ENCODE assay signal across 24 mouse cellular contexts in the genomic region with DNA sequence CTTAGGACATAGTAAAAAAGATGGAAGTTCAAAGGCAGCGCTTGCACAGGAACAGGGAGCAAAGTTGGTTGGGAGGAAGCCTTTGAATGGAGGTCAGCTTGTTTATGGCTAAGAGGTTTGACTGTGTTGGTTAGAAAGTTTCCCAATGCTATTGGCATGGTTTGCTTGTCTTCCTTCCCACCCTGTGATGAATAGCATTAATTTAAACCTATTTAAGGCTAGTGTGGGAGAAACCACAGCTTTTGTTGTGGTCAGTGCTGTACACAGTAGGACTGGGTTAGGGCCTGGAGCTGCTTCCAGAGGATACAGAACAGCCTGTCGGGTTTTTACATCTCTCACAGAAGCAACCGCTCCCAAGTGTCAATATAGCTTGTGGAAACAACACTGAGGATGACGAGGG. TPM values are rescaled to one million over a fixed set of nuclear protein-coding genes. Genes with fewer than 3 reads are reported as not detected.
DNase-seq lines count a peak whose midpoint lies in the region; ATAC-seq and TF ChIP-seq lines count a peak whose summit lies in the region.
"Had no signal": no experiment of that assay in that cellular context is flagged by ENCODE, and none has a peak within 500 bp of the region (broad histone marks: within the 10 kb centered on the region; RNA-seq: fewer than 3 reads in every experiment).

No protein-coding gene starts in this region.

- H3K27me3 ChIP-seq in forebrain, embryonic 13.5 days, result no peaks in the 10 kb centered on the region
- peaks cover 75% of the 10 kb centered on the region for H3K27me3 ChIP-seq in forebrain, embryonic 10.5 days (ENCODE audit: poor library complexity, severe bottlenecking)
- no peaks in the 10 kb centered on the region for H3K27me3 ChIP-seq in heart, embryonic 15.5 days
- H3K27me3 ChIP-seq in hindbrain, postnatal 0 days (ENCODE audit: insufficient read depth, low read length), result no peaks in the 10 kb centered on the region
- no peaks in the 10 kb centered on the region for H3K27me3 ChIP-seq in hindbrain, embryonic 12.5 days
- H3K27me3 ChIP-seq: heart, embryonic 13.5 days; limb, embryonic 15.5 days; stomach, embryonic 15.5 days had no signal

- H3K4me2 ChIP-seq in forebrain, embryonic 13.5 days, result peak overlapping the region; percentile 33
- H3K4me2 ChIP-seq in heart, embryonic 15.5 days, result no peak overlapping the region
- H3K4me2 ChIP-seq in hindbrain, postnatal 0 days (ENCODE audit: low read depth, low read length), result peak overlapping the region; percentile 0; the same call in 1 of the 2 replicates
- H3K4me2 ChIP-seq in hindbrain, embryonic 12.5 days (replicated peaks), result no peak overlapping the region
- H3K4me2 ChIP-seq: heart, embryonic 13.5 days; kidney, embryonic 15.5 days; limb, embryonic 15.5 days; lung, embryonic 14.5 days; midbrain, embryonic 15.5 days; stomach, embryonic 15.5 days had no signal

- intact Hi-C loops in heart, postnatal 14 days (cut with DNase I), result no loop called here

- peaks cover 77% of the 10 kb centered on the region for H3K4me1 ChIP-seq in forebrain, embryonic 13.5 days
- no peaks in the 10 kb centered on the region; the same call in 1 of the 2 replicates for H3K4me1 ChIP-seq in forebrain, embryonic 10.5 days
- H3K4me1 ChIP-seq in heart, embryonic 15.5 days (replicated peaks), result peaks cover 33% of the 10 kb centered on the region
- H3K4me1 ChIP-seq in hindbrain, postnatal 0 days (ENCODE audit: insufficient read depth, low read length), result peaks cover 5% of the 10 kb centered on the region; the same call in 1 of the 2 replicates
- peaks cover 5% of the 10 kb centered on the region for H3K4me1 ChIP-seq in hindbrain, embryonic 12.5 days

- H3K9me3 ChIP-seq in forebrain, embryonic 13.5 days (replicated peaks), result no peaks in the 10 kb centered on the region
- peaks cover under 1% of the 10 kb centered on the region for H3K9me3 ChIP-seq in forebrain, embryonic 10.5 days
- no peaks in the 10 kb centered on the region for H3K9me3 ChIP-seq in heart, embryonic 15.5 days (replicated peaks)
- no peaks in the 10 kb centered on the region for H3K9me3 ChIP-seq in hindbrain, postnatal 0 days (ENCODE audit: low read length)
- no peaks in the 10 kb centered on the region for H3K9me3 ChIP-seq in hindbrain, embryonic 12.5 days (replicated peaks)
- H3K9me3 ChIP-seq: heart, embryonic 13.5 days; kidney, embryonic 15.5 days; limb, embryonic 15.5 days; midbrain, embryonic 15.5 days; stomach, embryonic 15.5 days had no signal

- no peak for TF ChIP-seq CTCF in hindbrain, postnatal 0 days (IDR thresholded peaks at IDR 0.05; ENCODE audit: low read depth)

- no peak for DNase-seq in forebrain, embryonic 10.5 days (ENCODE audit: extremely low spot score, low spot score)
- DNase-seq in heart, postnatal 14 days, result no peak
- no peak for DNase-seq in hindbrain, postnatal 0 days (ENCODE audit: low spot score)
- peak; percentile 24 for DNase-seq in 416B (ENCODE audit: low read depth)
- no peak for DNase-seq in urinary bladder, postnatal 25 days (ENCODE audit: low spot score)
- DNase-seq: adrenal gland, postnatal 25 days; kidney, adult 11 months; kidney, postnatal 36 days; left cerebral cortex, postnatal 4 days; lung, embryonic 14.5 days; lung, postnatal 4 days; thymus, postnatal 25 days had no signal

- peak overlapping the region; percentile 30; the same call in 1 of the 2 replicates for H3K9ac ChIP-seq in forebrain, embryonic 13.5 days
- H3K9ac ChIP-seq in heart, embryonic 15.5 days, result no peak overlapping the region
- no peak overlapping the region for H3K9ac ChIP-seq in hindbrain, postnatal 0 days (replicated peaks; ENCODE audit: low read length)
- no peak overlapping the region for H3K9ac ChIP-seq in hindbrain, embryonic 12.5 days
- H3K9ac ChIP-seq: heart, embryonic 13.5 days; kidney, embryonic 15.5 days; limb, embryonic 15.5 days; liver, embryonic 14.5 days; lung, embryonic 14.5 days; midbrain, embryonic 15.5 days; stomach, embryonic 15.5 days had no signal

- ATAC-seq in forebrain, embryonic 13.5 days, result no peak
- ATAC-seq in heart, embryonic 15.5 days (replicated peaks; ENCODE audit: insufficient number of reproducible peaks, insufficient read depth, low FRiP score, low read depth), result no peak
- no peak for ATAC-seq in hindbrain, postnatal 0 days
- ATAC-seq in hindbrain, embryonic 12.5 days (ENCODE audit: low FRiP score), result no peak
- ATAC-seq: CD4-positive, CD25-positive, alpha-beta regulatory T cell, adult 4 months; midbrain, embryonic 15.5 days had no signal

- peak overlapping the region; percentile 68 for H3K27ac ChIP-seq in forebrain, embryonic 13.5 days
- no peak overlapping the region for H3K27ac ChIP-seq in forebrain, embryonic 10.5 days
- H3K27ac ChIP-seq in heart, embryonic 15.5 days, result peak overlapping the region; percentile 16
- H3K27ac ChIP-seq in hindbrain, postnatal 0 days, result peak overlapping the region; percentile 34; the same call in 1 of the 2 replicates
- no peak overlapping the region for H3K27ac ChIP-seq in hindbrain, embryonic 12.5 days
- H3K27ac ChIP-seq: kidney, embryonic 15.5 days; limb, embryonic 15.5 days; liver, embryonic 14.5 days; midbrain, embryonic 15.5 days; stomach, embryonic 15.5 days had no signal

- WGBS in forebrain, embryonic 13.5 days, result 43% methylated on average over 4 of the region's 4 CpGs
- WGBS in forebrain, embryonic 10.5 days, result 77% methylated on average over 4 of the region's 4 CpGs
- WGBS in heart, embryonic 15.5 days, result 68% methylated on average over 4 of the region's 4 CpGs
- whole genome bisulfite sequencing in hindbrain, postnatal 0 days, result 45% methylated on average over 4 of the region's 4 CpGs
- WGBS in hindbrain, embryonic 12.5 days, result 58% methylated on average over 4 of the region's 4 CpGs

- H3K36me3 ChIP-seq in forebrain, embryonic 13.5 days (ENCODE audit: poor library complexity, severe bottlenecking), result peaks cover 26% of the 10 kb centered on the region
- H3K36me3 ChIP-seq in forebrain, embryonic 10.5 days (replicated peaks), result peaks cover 23% of the 10 kb centered on the region
- H3K36me3 ChIP-seq in heart, embryonic 15.5 days, result peaks cover 25% of the 10 kb centered on the region
- peaks cover 3% of the 10 kb centered on the region; the same call in 1 of the 2 replicates for H3K36me3 ChIP-seq in hindbrain, postnatal 0 days (ENCODE audit: insufficient read depth, low read length)
- peaks cover 1% of the 10 kb centered on the region for H3K36me3 ChIP-seq in hindbrain, embryonic 12.5 days
- H3K36me3 ChIP-seq: midbrain, embryonic 15.5 days had no signal

- H3K4me3 ChIP-seq in forebrain, embryonic 13.5 days, result no peak overlapping the region
- no peak overlapping the region for H3K4me3 ChIP-seq in forebrain, embryonic 10.5 days
- no peak overlapping the region for H3K4me3 ChIP-seq in heart, embryonic 15.5 days
- H3K4me3 ChIP-seq in hindbrain, postnatal 0 days (ENCODE audit: low read length), result no peak overlapping the region
- H3K4me3 ChIP-seq in hindbrain, embryonic 12.5 days, result no peak overlapping the region
- H3K4me3 ChIP-seq: heart, embryonic 13.5 days; kidney, embryonic 15.5 days; limb, embryonic 15.5 days; midbrain, embryonic 15.5 days; stomach, embryonic 15.5 days had no signal

RNA-seq across cellular contexts. Expression of gene E130114P18Rik, which starts 10.7 kb away (rescaled TPM):
- 64.7 and 71.1 TPM in 2 replicates for polyA plus RNA-seq in forebrain, embryonic 13.5 days (2015; fragmentation: Nextera tagmentation; extraction: Ambion mirVana)
- polyA plus RNA-seq in forebrain, embryonic 10.5 days (2016; fragmentation: Nextera tagmentation; extraction: Ambion mirVana), result 14.3 and 21.3 TPM in 2 replicates
- polyA plus RNA-seq in heart, embryonic 15.5 days (2015; fragmentation: Nextera tagmentation; extraction: Ambion mirVana), result 0.25 and 0.30 TPM in 2 replicates
- total RNA-seq in heart, postnatal 14 days (2021), result not detected
- 17.1 and 22.3 TPM in 2 replicates for total RNA-seq in hindbrain, postnatal 0 days (2014; rRNA removed)
- polyA plus RNA-seq in hindbrain, postnatal 0 days (2015; fragmentation: Nextera tagmentation; extraction: Ambion mirVana), result 31.6 and 37.8 TPM in 2 replicates
- polyA plus RNA-seq in hindbrain, embryonic 12.5 days (2016; fragmentation: Nextera tagmentation; extraction: Ambion mirVana), result 28.0 and 28.2 TPM in 2 replicates
- total RNA-seq: megakaryocyte-erythroid progenitor cell, adult 5-6 weeks; neutrophil, adult 5-6 weeks had no signal
- polyA plus RNA-seq: CD4-positive, CD25-positive, alpha-beta regulatory T cell, adult 4 months; liver, embryonic 14.5 days had no signal

RNA-seq across cellular contexts. Expression of gene Nfia, which starts 16.0 kb away (rescaled TPM):
- polyA plus RNA-seq in forebrain, embryonic 13.5 days (2015; fragmentation: Nextera tagmentation; extraction: Ambion mirVana), result 93.7 and 121 TPM in 2 replicates
- 10.9 and 17.6 TPM in 2 replicates for polyA plus RNA-seq in forebrain, embryonic 10.5 days (2016; fragmentation: Nextera tagmentation; extraction: Ambion mirVana)
- 46.8 and 47.9 TPM in 2 replicates for polyA plus RNA-seq in heart, embryonic 15.5 days (2015; fragmentation: Nextera tagmentation; extraction: Ambion mirVana)
- 100 to 1,000 TPM; 159 to 170 TPM for total RNA-seq in heart, postnatal 14 days (2021)
- total RNA-seq in hindbrain, postnatal 0 days (2014; rRNA removed), result 73.5 and 97.2 TPM in 2 replicates
- polyA plus RNA-seq in hindbrain, postnatal 0 days (2015; fragmentation: Nextera tagmentation; extraction: Ambion mirVana), result 71.0 and 76.8 TPM in 2 replicates
- polyA plus RNA-seq in hindbrain, embryonic 12.5 days (2016; fragmentation: Nextera tagmentation; extraction: Ambion mirVana), result 58.4 and 62.7 TPM in 2 replicates

Comparison
In these comparisons a context has a peak if more than half of its experiments do, and no peak if none do; other contexts are left out.
1. H3K27ac ChIP-seq: peak in forebrain, embryonic 13.5 days (single experiment), heart, embryonic 15.5 days (single experiment) and hindbrain, postnatal 0 days (single experiment); none in forebrain, embryonic 10.5 days (single experiment) and hindbrain, embryonic 12.5 days (single experiment).
2. H3K4me2 ChIP-seq: peak in forebrain, embryonic 13.5 days (single experiment) and hindbrain, postnatal 0 days (single experiment); none in heart, embryonic 15.5 days (single experiment) and hindbrain, embryonic 12.5 days (single experiment).
3. RNA of gene E130114P18Rik, which starts 10.7 kb away (polyA plus RNA-seq): 64.7 to 71.1 TPM in forebrain, embryonic 13.5 days, 31.6 to 37.8 TPM in hindbrain, postnatal 0 days, 28.0 to 28.2 TPM in hindbrain, embryonic 12.5 days and 14.3 to 21.3 TPM in forebrain, embryonic 10.5 days; 0.25 to 0.30 TPM in heart, embryonic 15.5 days; every median in the first group is over 10 times any median in the second.